Mouse (Mus musculus): Measurements from ENCODE around the gene Pof1b.
A peak's percentile ranks its signal among the peaks of the same experiment; 100 is the strongest.

Pof1b gene

GRCm38 (mm10) chrX:112698508-112698907 is at the start of gene Pof1b:
TSS of gene Pof1b (minus strand) at chrX:112698651.
- DNase-seq (ENCODE audit: low spot score in 2 of 2) = no peak

- no peak for DNase-seq (ENCODE audit: low spot score in 2 of 2)
Observed at GRCm38 (mm10) chrX:112716587-112716986, 18.1 kb upstream of the Pof1b start.

- no peak for DNase-seq (ENCODE audit: low spot score in 2 of 2)
Observed at GRCm38 (mm10) chrX:112694392-112694791, 4.1 kb downstream of the Pof1b start.

DNA sequence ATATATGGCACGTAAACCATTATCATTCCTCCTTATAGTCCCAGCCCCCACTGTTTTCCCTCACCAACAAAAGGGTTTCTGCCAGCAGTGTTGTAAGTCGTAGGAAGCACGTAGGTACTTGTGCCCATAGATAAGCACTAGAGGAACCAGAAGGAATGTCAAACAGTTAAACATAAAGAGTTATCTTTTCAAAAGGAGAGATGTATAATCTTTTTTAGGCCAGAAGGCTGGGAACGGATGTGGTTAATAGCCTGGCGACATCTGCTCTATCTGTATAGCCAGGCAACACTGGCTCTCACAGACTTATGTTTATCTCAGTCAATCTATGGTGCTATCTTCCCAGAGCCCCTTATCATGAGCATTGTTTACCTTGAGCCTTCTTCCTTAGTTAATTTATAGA is 17.8 kb downstream of the Pof1b start:
- no peak for DNase-seq (ENCODE audit: low spot score in 2 of 2)

- no peak for DNase-seq (ENCODE audit: low spot score in 2 of 2)
Observed at GRCm38 (mm10) chrX:112675525-112675924, 22.9 kb downstream of the Pof1b start.

DNA sequence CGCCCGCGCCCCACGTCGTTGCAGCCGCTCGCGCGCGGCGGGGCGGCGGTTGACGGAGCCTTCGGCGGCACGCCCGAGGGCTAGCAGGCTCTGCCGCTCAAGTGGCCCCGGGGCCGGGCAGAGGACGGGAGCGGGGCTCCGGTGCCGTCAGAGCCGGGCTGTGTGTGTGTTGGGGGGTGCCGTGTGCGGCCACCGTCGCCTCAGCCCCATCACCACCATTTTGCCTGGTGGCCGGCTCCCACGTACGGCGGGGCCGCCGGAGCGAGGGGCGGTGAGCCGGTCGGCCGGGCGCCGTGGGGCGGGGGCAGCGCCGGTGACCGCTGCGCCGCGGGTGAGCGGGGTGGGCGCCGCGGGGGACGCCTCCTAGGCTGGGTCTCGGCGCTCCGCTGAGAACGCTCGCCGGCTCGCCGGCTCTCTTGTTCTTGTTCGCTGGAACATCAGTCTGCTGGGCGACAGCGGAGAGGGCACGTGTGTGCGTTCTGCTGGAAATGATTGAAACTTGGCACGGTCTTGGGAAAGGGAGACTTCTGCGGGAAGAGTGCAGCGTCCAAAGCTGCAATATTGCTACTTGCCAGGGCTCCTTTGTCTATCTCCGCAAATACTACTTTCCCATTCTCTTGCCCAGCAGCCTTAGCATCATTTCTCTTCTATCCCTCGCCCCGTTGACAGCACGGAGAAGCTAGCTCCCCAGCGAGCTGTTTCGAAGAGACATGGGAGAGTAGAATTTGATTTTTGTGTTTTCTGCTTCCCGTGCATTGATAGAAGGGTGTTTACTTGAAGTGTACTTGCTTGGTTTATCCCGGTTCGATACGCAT is 96.9 kb downstream of the Pof1b start:
- no peak for DNase-seq (ENCODE audit: low spot score in 2 of 2)

GRCm38 (mm10) chrX:112600511-112601305 is 97.7 kb downstream of the Pof1b start, which contains the start of gene Zfp711:
TSS of gene Zfp711 (plus strand) at chrX:112600526.
- DNase-seq (ENCODE audit: low spot score in 2 of 2) = peak in 1 of 2 experiments; percentile 10

Data from spleen, postnatal 10 days (tissue).